Comparison of ENCODE assay signal across 19 mouse cellular contexts in genomic region chr12:88726316-88726715, GRCm38 (mm10). TPM values are rescaled to one million over a fixed set of nuclear protein-coding genes. Genes with fewer than 3 reads are reported as not detected.
A peak's percentile ranks its signal among the peaks of the same experiment; 100 is the strongest.
DNase-seq lines count a peak whose midpoint lies in the region; ATAC-seq and TF ChIP-seq lines count a peak whose summit lies in the region.
"Had no signal": no experiment of that assay in that cellular context is flagged by ENCODE, and none has a peak within 500 bp of the region (broad histone marks: within the 10 kb centered on the region; RNA-seq: fewer than 3 reads in every experiment).

No protein-coding gene starts in this region.

- TF ChIP-seq CTCF in brain, embryonic 14.5 days (IDR thresholded peaks at IDR 0.05; ENCODE audit: borderline replicate concordance, extremely low read depth, insufficient read depth, insufficient read length): no peak
- TF ChIP-seq CTCF in forebrain, postnatal 0 days (IDR thresholded peaks at IDR 0.05; ENCODE audit: low read depth): no peak

- H3K36me3 ChIP-seq in hindbrain, embryonic 11.5 days (ENCODE audit: control insufficient read depth, insufficient read depth, low read length): no peaks in the 10 kb centered on the region
- H3K36me3 ChIP-seq in hindbrain, embryonic 10.5 days: no peaks in the 10 kb centered on the region
- H3K36me3 ChIP-seq in forebrain, postnatal 0 days (ENCODE audit: insufficient read depth): no peaks in the 10 kb centered on the region
- no peaks in the 10 kb centered on the region for H3K36me3 ChIP-seq in midbrain, embryonic 16.5 days (ENCODE audit: control insufficient read depth, insufficient read depth, low read length)
- no peaks in the 10 kb centered on the region for H3K36me3 ChIP-seq in heart, embryonic 10.5 days
- H3K36me3 ChIP-seq: intestine, embryonic 15.5 days had no signal

- DNase-seq in hindbrain, embryonic 11.5 days (ENCODE audit: low spot score): no peak
- DNase-seq in hindbrain, embryonic 10.5 days (ENCODE audit: low spot score): no peak
- DNase-seq in brain, embryonic 14.5 days (ENCODE audit: low read depth): peak; percentile 57
- DNase-seq in forebrain, postnatal 0 days: peak; percentile 48
- no peak for DNase-seq in right cerebral cortex, adult 18-20 months
- DNase-seq in spleen, postnatal 14 days (ENCODE audit: low spot score in 2 of 2): no peak
- DNase-seq in heart, embryonic 10.5 days (ENCODE audit: low spot score): no peak
- DNase-seq: cerebellum, adult 11-12 months; gastrocnemius, postnatal 10 days; heart, postnatal 10 days; lung, adult 2 months; lung, postnatal 4 days; spleen, adult 18-20 months; thymus, postnatal 36 days had no signal

- no peaks in the 10 kb centered on the region for H3K9me3 ChIP-seq in hindbrain, embryonic 11.5 days (ENCODE audit: control insufficient read depth, low read length)
- no peaks in the 10 kb centered on the region for H3K9me3 ChIP-seq in hindbrain, embryonic 10.5 days
- no peaks in the 10 kb centered on the region for H3K9me3 ChIP-seq in forebrain, postnatal 0 days (ENCODE audit: low read length)
- no peaks in the 10 kb centered on the region for H3K9me3 ChIP-seq in midbrain, embryonic 16.5 days (replicated peaks; ENCODE audit: control insufficient read depth, low read length, poor library complexity, severe bottlenecking)
- H3K9me3 ChIP-seq in heart, embryonic 10.5 days: no peaks in the 10 kb centered on the region
- H3K9me3 ChIP-seq: intestine, embryonic 15.5 days had no signal

- WGBS in hindbrain, embryonic 11.5 days: 93% methylated on average over 13 of the region's 13 CpGs
- WGBS in hindbrain, embryonic 10.5 days: 94% methylated on average over 13 of the region's 13 CpGs
- WGBS in forebrain, postnatal 0 days: 69% methylated on average over 13 of the region's 13 CpGs
- WGBS in midbrain, embryonic 16.5 days: 68% methylated on average over 13 of the region's 13 CpGs
- 91% methylated on average over 13 of the region's 13 CpGs for WGBS in heart, embryonic 10.5 days

- no peak for TF ChIP-seq POLR2A in brain, embryonic 14.5 days (IDR thresholded peaks at IDR 0.05; ENCODE audit: borderline replicate concordance, extremely low read depth, insufficient read depth, insufficient read length, poor library complexity, severe bottlenecking)

- H3K27me3 ChIP-seq in hindbrain, embryonic 11.5 days (ENCODE audit: control insufficient read depth, insufficient read depth, low read length): no peaks in the 10 kb centered on the region
- no peaks in the 10 kb centered on the region for H3K27me3 ChIP-seq in hindbrain, embryonic 10.5 days (ENCODE audit: insufficient read depth, poor library complexity, severe bottlenecking)
- no peaks in the 10 kb centered on the region for H3K27me3 ChIP-seq in forebrain, postnatal 0 days (ENCODE audit: insufficient read depth, low read length)
- no peaks in the 10 kb centered on the region for H3K27me3 ChIP-seq in midbrain, embryonic 16.5 days (ENCODE audit: control insufficient read depth, insufficient read depth, low read depth, low read length)
- no peaks in the 10 kb centered on the region for H3K27me3 ChIP-seq in heart, embryonic 10.5 days (ENCODE audit: insufficient read depth, poor library complexity, severe bottlenecking)
- H3K27me3 ChIP-seq: intestine, embryonic 15.5 days; Patski had no signal

- H3K9ac ChIP-seq in hindbrain, embryonic 11.5 days (ENCODE audit: low read depth, low read length): no peak overlapping the region
- H3K9ac ChIP-seq in forebrain, postnatal 0 days: peak overlapping the region; percentile 56
- peak overlapping the region; percentile 58 for H3K9ac ChIP-seq in midbrain, embryonic 16.5 days (ENCODE audit: low read depth, low read length)
- H3K9ac ChIP-seq: intestine, embryonic 15.5 days had no signal

- ATAC-seq in hindbrain, embryonic 11.5 days (ENCODE audit: low FRiP score): no peak
- peak; percentile 40; the same call in 1 of the 2 replicates for ATAC-seq in forebrain, postnatal 0 days
- peak; percentile 15; the same call in 1 of the 2 replicates for ATAC-seq in midbrain, embryonic 16.5 days
- ATAC-seq: intestine, embryonic 15.5 days; Patski had no signal

- peak overlapping the region; percentile 25 for H3K4me3 ChIP-seq in hindbrain, embryonic 11.5 days (ENCODE audit: low read depth, low read length)
- no peak overlapping the region for H3K4me3 ChIP-seq in hindbrain, embryonic 10.5 days
- peak overlapping the region; percentile 50 for H3K4me3 ChIP-seq in forebrain, postnatal 0 days (ENCODE audit: low read depth, low read length)
- H3K4me3 ChIP-seq in midbrain, embryonic 16.5 days (ENCODE audit: low read depth, low read length): peak overlapping the region; percentile 51
- no peak overlapping the region for H3K4me3 ChIP-seq in heart, embryonic 10.5 days
- H3K4me3 ChIP-seq: intestine, embryonic 15.5 days had no signal

- H3K4me2 ChIP-seq in hindbrain, embryonic 11.5 days (replicated peaks; ENCODE audit: low read depth, low read length): no peak overlapping the region
- peak overlapping the region; percentile 46 for H3K4me2 ChIP-seq in forebrain, postnatal 0 days (ENCODE audit: low read depth)
- peak overlapping the region; percentile 71 for H3K4me2 ChIP-seq in midbrain, embryonic 16.5 days (ENCODE audit: low read length)
- H3K4me2 ChIP-seq: intestine, embryonic 15.5 days had no signal

- no peaks in the 10 kb centered on the region for H3K4me1 ChIP-seq in hindbrain, embryonic 11.5 days (replicated peaks; ENCODE audit: control insufficient read depth, insufficient read depth, low read length)
- H3K4me1 ChIP-seq in hindbrain, embryonic 10.5 days (replicated peaks): peaks cover 10% of the 10 kb centered on the region; the same call in 1 of the 2 replicates
- no peaks in the 10 kb centered on the region for H3K4me1 ChIP-seq in forebrain, postnatal 0 days (ENCODE audit: insufficient read depth)
- H3K4me1 ChIP-seq in midbrain, embryonic 16.5 days (ENCODE audit: control insufficient read depth, insufficient read depth, low read length): peaks cover 2% of the 10 kb centered on the region
- H3K4me1 ChIP-seq in heart, embryonic 10.5 days: 0 out of 2 replicates have a peak, but pooled peaks cover 5% of the 10 kb centered on the region
- H3K4me1 ChIP-seq: intestine, embryonic 15.5 days had no signal

- peak overlapping the region; percentile 58 for H3K27ac ChIP-seq in hindbrain, embryonic 11.5 days (ENCODE audit: low read depth, low read length)
- no peak overlapping the region for H3K27ac ChIP-seq in hindbrain, embryonic 10.5 days
- peak overlapping the region; percentile 85 for H3K27ac ChIP-seq in forebrain, postnatal 0 days (ENCODE audit: low read depth, low read length)
- peak overlapping the region; percentile 84 for H3K27ac ChIP-seq in midbrain, embryonic 16.5 days (ENCODE audit: low read length)
- H3K27ac ChIP-seq in heart, embryonic 10.5 days: no peak overlapping the region
- H3K27ac ChIP-seq: intestine, embryonic 15.5 days; kidney, postnatal 0 days had no signal

RNA-seq across cellular contexts. Expression of gene Nrxn3, which starts 3.6 kb away (rescaled TPM):
- 27.7 and 52.4 TPM in 2 replicates for polyA plus RNA-seq in hindbrain, embryonic 11.5 days (2014; fragmentation: Nextera tagmentation; extraction: Ambion mirVana)
- 5.6 and 23.5 TPM in 2 replicates for polyA plus RNA-seq in hindbrain, embryonic 10.5 days (2016; fragmentation: Nextera tagmentation; extraction: Ambion mirVana)
- polyA plus RNA-seq in brain, embryonic 14.5 days (2012; rRNA removed): 41.8 and 67.8 TPM in 2 replicates
- total RNA-seq in forebrain, postnatal 0 days (2014; rRNA removed): 60.1 and 94.6 TPM in 2 replicates
- polyA plus RNA-seq in forebrain, postnatal 0 days (2015; fragmentation: Nextera tagmentation; extraction: Ambion mirVana): 32.7 and 59.9 TPM in 2 replicates
- 80.9 and 87.0 TPM in 2 replicates for polyA plus RNA-seq in midbrain, embryonic 16.5 days (2015; fragmentation: Nextera tagmentation; extraction: Ambion mirVana)
- 3.7 and 4.8 TPM in 2 replicates for polyA plus RNA-seq in heart, embryonic 10.5 days (2016; fragmentation: Nextera tagmentation; extraction: Ambion mirVana)
- total RNA-seq: common myeloid progenitor, adult 5-6 weeks had no signal
- polyA plus RNA-seq: Patski had no signal

Comparison
In these comparisons a context has a peak if more than half of its experiments do, and no peak if none do; other contexts are left out.
1. H3K27ac ChIP-seq: peak in hindbrain, embryonic 11.5 days (single experiment), forebrain, postnatal 0 days (single experiment) and midbrain, embryonic 16.5 days (single experiment); none in hindbrain, embryonic 10.5 days (single experiment) and heart, embryonic 10.5 days (single experiment).
2. H3K4me3 ChIP-seq: peak in hindbrain, embryonic 11.5 days (single experiment), forebrain, postnatal 0 days (single experiment) and midbrain, embryonic 16.5 days (single experiment); none in hindbrain, embryonic 10.5 days (single experiment) and heart, embryonic 10.5 days (single experiment).
3. DNase-seq: peak in brain, embryonic 14.5 days (single experiment) and forebrain, postnatal 0 days (single experiment); none in hindbrain, embryonic 11.5 days (single experiment), hindbrain, embryonic 10.5 days (single experiment), right cerebral cortex, adult 18-20 months (single experiment), spleen, postnatal 14 days (0 of 2) and heart, embryonic 10.5 days (single experiment).